Mouse (Mus musculus): ENCODE results near the gene Erc1. TPM values are rescaled to one million over a fixed set of nuclear protein-coding genes. Genes with fewer than 3 reads are reported as not detected.

Erc1 gene
- 16.5 TPM for polyA plus RNA-seq (2017; shearing (Covaris generic))

DNA sequence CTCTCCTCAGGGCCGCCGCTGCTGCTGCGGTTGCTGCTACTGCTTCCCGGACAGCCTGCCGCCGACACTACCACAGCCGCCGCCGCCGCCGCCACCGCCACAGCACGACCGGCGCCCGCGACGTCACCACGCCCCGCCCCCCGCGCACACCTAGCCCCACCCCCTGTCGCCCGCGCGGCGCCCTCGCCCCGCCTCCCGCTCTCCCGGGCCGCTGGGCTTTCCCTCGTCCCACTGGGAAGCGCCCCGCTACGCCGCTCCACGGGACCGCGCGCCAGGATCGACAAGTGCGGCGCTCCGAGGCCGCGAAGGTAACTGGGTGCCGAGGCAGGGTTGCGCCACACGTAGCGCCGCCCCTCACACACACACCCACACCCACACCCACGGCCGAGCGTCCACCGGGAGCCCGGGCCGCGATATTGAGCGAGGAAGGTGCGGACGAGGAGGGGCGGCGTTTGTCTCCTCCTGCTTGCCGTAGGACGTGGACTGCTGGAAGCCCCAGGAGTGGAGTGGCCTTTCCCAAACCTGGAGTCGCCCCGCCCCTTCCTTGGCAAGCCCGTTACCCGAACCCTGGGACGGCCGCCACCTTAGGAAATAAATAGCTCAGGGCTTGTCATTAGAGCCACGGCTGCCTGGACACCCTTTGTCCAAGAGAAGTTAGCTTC, at the start of gene Erc1:
Gene Erc1 (minus strand): TSS at position 134 of the 662 bp plus-strand sequence.

DNA sequence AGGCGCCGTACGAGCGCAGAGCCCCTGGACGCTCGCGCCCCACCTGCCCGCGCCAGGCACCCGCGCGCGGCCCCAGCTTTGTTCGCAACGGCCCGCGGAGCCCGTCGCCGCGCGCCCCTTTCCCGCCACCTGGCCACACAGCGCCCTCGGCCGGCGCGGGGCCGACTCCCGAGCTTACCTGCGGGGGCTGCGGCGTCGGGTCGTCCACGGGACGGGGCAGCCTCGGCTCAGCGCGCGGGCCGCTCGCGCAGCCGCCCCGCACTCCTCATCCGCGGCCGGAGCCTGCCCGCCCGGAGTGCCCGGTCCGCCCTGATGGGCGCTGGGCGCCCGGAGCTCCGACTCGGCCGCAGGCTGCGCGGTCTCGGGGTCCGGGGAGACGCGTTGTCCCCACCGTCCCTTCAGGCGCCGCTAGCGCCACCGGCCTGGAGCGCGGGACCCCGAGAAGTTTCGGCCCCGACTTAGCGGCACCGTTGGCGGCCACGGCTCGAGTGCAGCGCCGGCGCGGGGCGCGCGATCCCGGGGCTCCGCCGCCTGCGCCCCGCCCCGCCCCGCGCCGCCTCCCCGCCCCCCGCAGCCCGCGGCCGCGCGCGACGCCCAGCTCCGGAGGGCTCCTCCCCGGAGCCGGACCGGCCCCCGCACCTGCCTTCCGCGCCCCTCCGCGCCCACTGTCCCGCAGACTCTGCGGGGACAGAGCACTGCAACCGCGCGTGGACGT, 304.0 kb downstream of the Erc1 start, which contains the start of gene Wnt5b:
Gene Wnt5b (minus strand): TSS at position 545 of the 715 bp plus-strand sequence.

Other genes starting within 250 kb of the Erc1 start
- gene Rad52, start 54.5 kb upstream of the Erc1 start, polyA plus RNA-seq (2017; shearing (Covaris generic)): 38.7 TPM
- 104 TPM for gene Wnk1, start 190.5 kb upstream of the Erc1 start, polyA plus RNA-seq (2017; shearing (Covaris generic))
- 1.7 TPM for gene Ninj2, start 245.2 kb upstream of the Erc1 start, polyA plus RNA-seq (2017; shearing (Covaris generic))